Mouse (Mus musculus) forebrain, embryonic 16.5 days (tissue): ENCODE results near the gene Gm20388. TPM values are rescaled to one million over a fixed set of nuclear protein-coding genes. Genes with fewer than 3 reads are reported as not detected.

Experiments used
- ATAC-seq: fragments of 200-750 bp; cut with Nextera tagmentation; 2 replicates; pipeline ENCODE4 v1.8.0; 2017; ENCODE audit warnings: mild to moderate bottlenecking, moderate library complexity
- H3K27ac ChIP-seq: fragments of 300-500 bp; sonication (generic); 2 replicates; pipeline ENCODE4 v1.5.1; 2014; ENCODE audit warnings: low read length, control low read depth
- H3K27me3 ChIP-seq: fragments of 300-500 bp; sonication (generic); replicated peaks from 2 replicates; pipeline ENCODE4 v1.6.1; 2014; ENCODE audit warnings: low read length; ENCODE audit not compliant: control insufficient read depth, insufficient read depth
- H3K36me3 ChIP-seq: fragments of 300-500 bp; sonication (generic); 2 replicates; pipeline ENCODE4 v1.6.1; 2014; ENCODE audit not compliant: control insufficient read depth, insufficient read depth
- H3K4me1 ChIP-seq: fragments of 300-500 bp; sonication (generic); replicated peaks from 2 replicates; pipeline ENCODE4 v1.6.1; 2014; ENCODE audit warnings: low read length; ENCODE audit not compliant: control insufficient read depth, insufficient read depth
- H3K4me2 ChIP-seq: fragments of 300-500 bp; sonication (generic); 2 replicates; pipeline ENCODE4 v1.6.1; 2014; ENCODE audit warnings: mild to moderate bottlenecking, low read length, control low read depth
- H3K4me3 ChIP-seq: fragments of 300-500 bp; sonication (generic); replicated peaks from 2 replicates; pipeline ENCODE4 v1.5.1; 2014; ENCODE audit warnings: mild to moderate bottlenecking, low read length, control low read depth
- H3K9ac ChIP-seq: fragments of 300-500 bp; sonication (generic); replicated peaks from 2 replicates; pipeline ENCODE4 v1.6.1; 2014; ENCODE audit warnings: low read depth, low read length, control low read depth
- H3K9me3 ChIP-seq: fragments of 300-500 bp; sonication (generic); 2 replicates; pipeline ENCODE4 v1.6.1; 2016; ENCODE audit warnings: low read length; ENCODE audit not compliant: control insufficient read depth
- WGBS: fragments of 180-500 bp; shearing (Covaris S2); extraction: QIAGEN DNeasy Blood & Tissue Kit; methylation state at CpG from one replicate; pipeline ENCODE4 v1.1.7; 2014; 5-methylcytosine and 5-hydroxymethylcytosine counted together
- polyA plus RNA-seq: library from polyadenylated mRNA; unstranded; fragments of >200 nt; fragmentation: Nextera tagmentation; extraction: Ambion mirVana; gene quantifications from 2 replicates; pipeline ENCODE4 v1.2.1, GENCODE M21; 2015

The Gm20388 gene
- polyA plus RNA-seq, 1 experiment from 2014 or later: 4.7 TPM

DNA sequence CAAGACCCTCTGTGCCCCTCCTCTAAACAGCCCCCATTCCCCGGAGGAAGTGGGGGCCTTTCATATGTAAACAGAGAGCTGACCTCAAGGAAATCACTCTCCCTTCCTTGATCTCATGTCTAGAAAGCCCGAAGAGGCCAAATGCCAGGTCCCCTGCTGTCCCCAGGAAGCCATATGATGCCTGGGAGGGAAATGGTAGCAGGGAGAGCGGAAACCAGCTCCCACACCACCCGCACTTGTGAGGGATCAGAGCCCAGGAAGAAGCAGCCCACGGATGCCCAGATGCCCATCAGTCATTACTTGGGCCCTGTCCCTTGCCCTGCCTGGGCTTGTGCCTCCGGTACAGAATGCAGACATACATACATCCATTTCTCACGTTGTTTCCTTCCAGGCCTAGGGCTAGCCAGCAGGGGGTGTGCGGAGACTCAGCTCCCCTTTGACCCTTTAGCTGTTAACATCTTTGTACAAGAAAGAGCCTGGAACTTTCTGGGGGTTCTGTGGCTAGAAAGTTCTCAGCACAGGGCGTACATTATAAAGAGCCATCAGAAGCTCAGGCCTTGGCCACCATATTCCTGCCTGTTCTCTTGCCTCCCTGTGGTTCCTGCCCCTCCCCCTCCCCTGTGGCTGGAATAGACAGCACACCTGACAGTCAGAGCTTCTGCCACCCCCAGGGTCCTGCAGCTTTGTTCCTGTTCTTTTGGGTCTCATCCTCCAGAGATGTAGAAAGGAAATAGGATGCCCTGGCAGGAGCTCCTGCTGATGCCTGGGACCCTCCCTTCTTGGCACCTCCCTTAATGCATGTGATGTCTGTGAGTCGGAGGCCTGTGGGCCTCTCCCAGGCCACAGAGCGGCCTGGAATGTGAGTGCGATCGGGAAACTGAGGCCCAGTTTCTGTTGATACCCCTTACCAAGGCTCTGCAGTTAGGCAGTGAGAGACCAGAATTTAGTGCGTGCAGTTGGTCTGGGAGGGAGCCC, 497.9 kb downstream of the Gm20388 start:
- Histone ChIP-seq H3K27ac (no peak overlapping the region), H3K4me3 (no peak overlapping the region), H3K9me3 (no peaks in the 10 kb centered on the region), H3K4me1 (peaks cover 69% of the 10 kb centered on the region), H3K9ac (0 out of 2 replicates have a peak overlapping the region, but pooled peaks have one; percentile 1), H3K4me2 (no peak overlapping the region), H3K36me3 (no peaks in the 10 kb centered on the region), H3K27me3 (no peaks in the 10 kb centered on the region)
- WGBS: 50% methylated on average over 14 of the region's 14 CpGs
- no peak for ATAC-seq

DNA sequence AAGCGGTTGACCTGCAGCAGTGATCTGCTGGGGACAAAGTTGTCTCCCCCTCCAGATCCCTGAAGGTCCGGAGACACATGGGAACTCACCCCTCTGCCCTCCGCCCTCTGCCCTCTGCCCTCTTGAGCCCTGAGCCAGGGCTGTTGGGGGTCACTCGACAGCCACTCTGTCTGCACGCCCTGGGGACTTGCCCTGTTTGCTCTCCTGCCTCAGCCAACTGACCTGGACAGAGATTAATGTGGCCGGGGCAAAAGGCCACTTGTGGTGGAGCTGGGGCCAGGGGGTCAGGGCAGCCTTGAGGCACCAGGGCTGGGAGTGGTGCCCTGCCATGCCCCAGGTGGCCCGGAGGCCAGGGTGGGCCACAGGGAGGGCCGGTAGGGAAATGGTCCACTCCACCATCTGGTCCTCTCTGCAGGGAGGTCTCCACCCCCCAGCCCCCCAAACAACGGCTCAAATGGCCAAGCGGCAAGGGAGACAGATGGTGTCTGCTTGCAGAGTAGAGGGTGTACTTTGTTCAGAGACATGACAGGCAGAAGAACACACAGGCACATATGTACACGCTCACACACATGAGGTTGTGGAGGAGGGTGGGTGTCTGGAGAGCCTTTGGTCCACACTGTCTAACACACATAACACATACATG, 498.9 kb downstream of the Gm20388 start:
- WGBS: 53% methylated on average over 11 of the region's 11 CpGs
- Histone ChIP-seq H3K4me1 (peaks cover 72% of the 10 kb centered on the region), H3K9me3 (no peaks in the 10 kb centered on the region), H3K27ac (no peak overlapping the region), H3K4me2 (no peak overlapping the region), H3K36me3 (no peaks in the 10 kb centered on the region), H3K4me3 (no peak overlapping the region), H3K27me3 (no peaks in the 10 kb centered on the region), H3K9ac (no peak overlapping the region)
- 0 out of 2 replicates have a peak, but pooled peaks have one; percentile 24 for ATAC-seq

DNA sequence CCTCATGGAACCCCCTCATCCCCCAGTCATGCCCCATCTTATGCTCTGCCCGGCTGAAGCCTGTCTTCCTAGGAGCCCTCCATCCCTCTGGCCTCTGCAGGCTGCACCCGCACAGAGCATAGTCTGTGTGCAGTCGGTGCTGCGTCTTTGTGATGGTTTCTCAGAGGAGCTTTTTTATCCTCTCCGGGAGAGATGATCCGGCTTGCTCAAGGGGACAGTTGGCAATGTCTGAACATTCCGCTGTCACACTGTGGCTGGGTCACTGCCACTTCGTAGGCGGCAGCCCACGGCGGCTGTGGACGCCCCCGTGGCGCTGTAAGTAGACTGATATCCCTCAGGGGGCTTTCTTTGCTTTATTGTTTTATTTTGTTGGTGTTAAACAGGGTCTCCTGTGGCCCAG, 500.4 kb downstream of the Gm20388 start:
- 34% methylated on average over 14 of the region's 14 CpGs for WGBS
- no peaks in the 10 kb centered on the region for H3K27me3 ChIP-seq
- peaks cover 77% of the 10 kb centered on the region for H3K4me1 ChIP-seq
- no peak overlapping the region for H3K27ac ChIP-seq
- H3K9me3 ChIP-seq: no peaks in the 10 kb centered on the region
- H3K9ac ChIP-seq: 0 out of 2 replicates have a peak overlapping the region, but pooled peaks have one; percentile 1
- ATAC-seq: 0 out of 2 replicates have a peak, but pooled peaks have one; percentile 14
- no peaks in the 10 kb centered on the region for H3K36me3 ChIP-seq
- H3K4me3 ChIP-seq: no peak overlapping the region
- H3K4me2 ChIP-seq: no peak overlapping the region

DNA sequence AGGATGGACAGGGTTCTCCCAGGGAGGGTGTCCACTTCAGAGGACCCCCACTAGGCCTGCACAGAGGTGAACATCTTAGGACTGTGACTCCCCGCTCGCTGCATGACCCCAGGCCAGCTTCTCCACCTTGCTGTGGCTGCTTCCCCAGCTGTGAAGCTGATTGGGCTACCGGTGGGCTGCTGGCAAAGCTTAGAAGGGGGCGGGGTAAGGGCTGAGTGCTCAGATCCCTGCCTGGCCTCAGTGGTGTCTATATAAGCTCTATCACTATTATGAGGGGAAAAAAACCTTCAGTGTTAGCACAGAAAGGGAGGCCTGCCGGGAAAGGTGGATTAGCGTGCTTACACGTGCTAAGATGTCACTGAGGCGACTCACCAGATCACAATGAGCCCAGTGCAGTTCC, 501.2 kb downstream of the Gm20388 start:
- WGBS: 20% methylated on average over 8 of the region's 8 CpGs
- Histone ChIP-seq H3K4me2 (no peak overlapping the region), H3K4me1 (peaks cover 85% of the 10 kb centered on the region), H3K27ac (no peak overlapping the region), H3K27me3 (no peaks in the 10 kb centered on the region), H3K36me3 (no peaks in the 10 kb centered on the region), H3K9ac (no peak overlapping the region), H3K9me3 (no peaks in the 10 kb centered on the region), H3K4me3 (no peak overlapping the region)
- no peak for ATAC-seq

DNA sequence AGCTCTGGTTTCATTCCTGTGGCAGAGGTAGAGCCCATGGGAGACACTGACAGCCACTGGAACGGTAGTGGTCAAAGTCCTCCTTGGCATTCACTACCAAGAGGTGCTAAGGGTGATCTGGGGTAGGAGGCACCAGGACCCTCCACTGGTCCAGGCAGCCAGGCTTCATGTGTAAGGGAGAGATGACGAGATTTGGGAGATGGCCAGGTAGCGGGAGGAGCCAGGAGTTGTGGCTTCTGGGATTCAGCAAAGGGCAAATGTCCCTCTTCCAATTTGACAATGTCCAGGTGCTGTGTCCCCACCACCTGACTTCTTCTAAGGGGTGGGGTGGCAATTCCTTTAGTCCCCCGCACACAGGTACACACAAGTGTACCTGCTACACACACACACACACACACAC, 501.7 kb downstream of the Gm20388 start:
- H3K4me3 ChIP-seq: no peak overlapping the region
- 77% methylated on average over 4 of the region's 4 CpGs for WGBS
- H3K4me1 ChIP-seq: peaks cover 90% of the 10 kb centered on the region
- H3K27ac ChIP-seq: no peak overlapping the region
- H3K9me3 ChIP-seq: no peaks in the 10 kb centered on the region
- ATAC-seq: no peak
- H3K36me3 ChIP-seq: no peaks in the 10 kb centered on the region
- H3K4me2 ChIP-seq: no peak overlapping the region
- no peak overlapping the region for H3K9ac ChIP-seq
- no peaks in the 10 kb centered on the region for H3K27me3 ChIP-seq

DNA sequence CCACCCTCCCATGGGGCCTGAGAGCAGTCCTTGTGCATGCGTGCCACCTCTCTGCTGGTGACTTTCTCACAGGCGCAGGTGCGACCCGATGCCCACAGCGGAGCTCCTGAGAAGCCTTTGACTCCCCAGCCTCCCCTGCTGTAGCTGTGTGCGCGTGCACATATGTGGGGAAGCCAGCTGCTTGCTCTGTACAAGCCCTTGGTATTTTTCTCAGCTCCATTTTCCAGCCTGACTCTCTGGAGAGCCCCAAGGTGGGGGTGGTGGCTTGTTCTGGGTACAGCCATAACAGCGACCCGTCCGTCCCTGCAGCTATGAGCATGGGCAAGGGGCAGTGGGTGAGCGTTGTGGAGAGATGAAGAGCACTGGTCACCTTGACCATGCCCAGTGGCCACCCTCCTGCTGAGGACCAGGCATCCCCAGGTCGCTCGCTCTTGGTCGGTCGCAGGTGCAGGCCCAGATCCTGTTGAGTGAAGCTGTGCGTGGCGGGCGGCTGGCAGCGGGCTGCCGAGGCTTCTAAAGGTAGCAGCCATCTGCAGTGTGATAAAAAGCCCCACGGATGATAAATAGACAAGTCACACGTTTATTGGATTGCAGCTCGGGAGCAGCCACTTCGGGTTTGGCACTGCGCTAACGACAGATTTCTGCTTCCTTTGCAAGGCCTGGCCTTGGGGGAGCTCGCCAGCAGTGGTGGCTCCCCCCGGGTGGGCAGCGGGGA, 502.4 kb downstream of the Gm20388 start:
- Histone ChIP-seq H3K9ac (0 out of 2 replicates have a peak overlapping the region, but pooled peaks have one; percentile 10), H3K4me2 (peak overlapping the region; percentile 9; the same call in 1 of the 2 replicates), H3K27ac (peak overlapping the region; percentile 71), H3K9me3 (no peaks in the 10 kb centered on the region), H3K36me3 (no peaks in the 10 kb centered on the region), H3K4me1 (peaks cover 90% of the 10 kb centered on the region), H3K27me3 (no peaks in the 10 kb centered on the region), H3K4me3 (no peak overlapping the region)
- WGBS: 49% methylated on average over 29 of the region's 29 CpGs
- 0 out of 2 replicates have a peak, but pooled peaks have one; percentile 6 for ATAC-seq

DNA sequence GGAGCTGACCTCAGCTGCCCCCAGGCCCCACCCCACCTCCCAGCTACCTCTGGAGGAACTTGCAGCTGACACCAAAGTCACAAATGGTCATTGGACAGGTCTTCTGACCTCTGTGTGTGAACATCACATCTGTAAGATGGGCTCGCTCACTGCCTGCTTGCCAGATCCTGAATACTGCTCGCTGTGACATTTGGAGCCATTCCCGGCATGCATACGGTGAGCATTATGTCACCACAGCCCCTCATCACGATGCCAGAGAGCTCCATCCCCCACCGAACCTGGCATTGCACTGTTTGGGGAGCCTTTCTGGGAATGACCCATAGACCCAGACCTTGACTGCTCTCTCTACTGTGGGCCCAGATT, 503.0 kb downstream of the Gm20388 start:
- 37% methylated on average over 6 of the region's 6 CpGs for WGBS
- ATAC-seq: no peak
- H3K4me1 ChIP-seq: peaks cover 88% of the 10 kb centered on the region
- H3K9ac ChIP-seq: no peak overlapping the region
- H3K9me3 ChIP-seq: no peaks in the 10 kb centered on the region
- no peak overlapping the region for H3K4me3 ChIP-seq
- no peaks in the 10 kb centered on the region for H3K36me3 ChIP-seq
- H3K27ac ChIP-seq: peak overlapping the region; percentile 71
- H3K27me3 ChIP-seq: no peaks in the 10 kb centered on the region
- no peak overlapping the region for H3K4me2 ChIP-seq

DNA sequence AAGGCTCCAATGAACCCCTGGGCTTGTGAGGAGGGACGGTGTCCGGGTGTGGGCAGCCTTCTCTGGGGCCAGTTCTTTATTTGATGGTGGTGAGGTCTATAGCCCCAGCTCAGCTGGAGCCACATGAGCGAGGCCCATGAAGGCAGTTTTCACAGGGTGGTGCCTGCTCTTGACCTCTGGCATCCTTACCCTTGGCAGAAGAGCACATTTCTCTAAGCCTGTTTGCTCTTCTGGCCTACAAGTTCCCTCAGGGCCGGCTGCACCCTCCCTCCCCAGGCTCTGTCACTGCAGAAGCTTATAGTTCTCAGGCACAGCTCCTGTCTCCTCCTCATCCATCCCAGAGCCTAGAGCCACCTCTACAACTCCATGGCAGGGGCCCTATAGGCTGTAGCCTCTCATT, 503.6 kb downstream of the Gm20388 start:
- H3K27me3 ChIP-seq: no peaks in the 10 kb centered on the region
- no peaks in the 10 kb centered on the region for H3K9me3 ChIP-seq
- H3K9ac ChIP-seq: no peak overlapping the region
- no peak for ATAC-seq
- H3K36me3 ChIP-seq: no peaks in the 10 kb centered on the region
- no peak overlapping the region for H3K4me3 ChIP-seq
- peaks cover 82% of the 10 kb centered on the region for H3K4me1 ChIP-seq
- H3K27ac ChIP-seq: no peak overlapping the region
- WGBS: 80% methylated on average over 4 of the region's 4 CpGs
- H3K4me2 ChIP-seq: no peak overlapping the region

DNA sequence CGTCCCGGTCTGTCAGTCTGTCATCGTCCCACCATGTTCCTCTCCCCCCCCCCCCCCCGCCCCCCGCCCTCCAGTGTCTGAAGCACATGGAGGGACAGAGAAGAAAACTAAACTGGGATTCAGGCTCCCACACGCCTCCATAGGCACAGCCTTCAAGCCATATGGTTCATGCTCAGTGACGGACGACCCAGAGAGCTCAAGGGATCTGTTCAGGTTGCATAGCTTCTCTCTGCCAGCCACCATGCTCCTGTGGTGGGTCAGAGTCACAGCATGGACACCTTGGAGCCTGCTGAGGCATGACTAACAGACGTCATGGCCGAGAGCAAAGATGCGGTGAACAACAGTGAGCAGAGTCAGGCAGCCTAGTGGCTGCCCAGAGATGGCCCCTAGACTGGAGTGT, 504.8 kb downstream of the Gm20388 start:
- Histone ChIP-seq H3K4me2 (no peak overlapping the region), H3K4me1 (peaks cover 71% of the 10 kb centered on the region), H3K9ac (no peak overlapping the region), H3K27me3 (no peaks in the 10 kb centered on the region), H3K4me3 (no peak overlapping the region), H3K27ac (peak overlapping the region; percentile 92; the same call in 1 of the 2 replicates), H3K9me3 (no peaks in the 10 kb centered on the region), H3K36me3 (no peaks in the 10 kb centered on the region)
- no peak for ATAC-seq
- WGBS: 80% methylated on average over 9 of the region's 11 CpGs
